Mouse (Mus musculus) CH12.LX (cell line): ENCODE data around the gene Tacc2. TPM values are rescaled to one million over a fixed set of nuclear protein-coding genes. Genes with fewer than 3 reads are reported as not detected.

Source experiments
- DNase-seq: peaks from one replicate; pipeline ENCODE4 v3.0.0-alpha.2; 2013; ENCODE audit errors: extremely low read depth
- H3K27ac ChIP-seq: 2 replicates; pipeline ENCODE4 v1.5.1; 2012; ENCODE audit warnings: low read depth, mild to moderate bottlenecking, control low read depth, moderate library complexity; ENCODE audit not compliant: insufficient read depth
- H3K27me3 ChIP-seq: replicated peaks from 2 replicates; pipeline ENCODE3; 2012; ENCODE audit warnings: inconsistent platforms
- H3K36me3 ChIP-seq, 2 experiments: replicated peaks in 1 of 2; 2 replicates each; pipeline versions ENCODE3 to v1.6.1; 2012; ENCODE audit warnings: inconsistent platforms in 1 of 2, low read length in 1 of 2, mild to moderate bottlenecking in 1 of 2, mixed read lengths in 1 of 2, moderate library complexity in 1 of 2; ENCODE audit not compliant: control insufficient read depth in 1 of 2, insufficient read depth in 1 of 2
- H3K4me1 ChIP-seq, 2 experiments: 2 replicates each; pipeline ENCODE4 v1.6.1; 2012; ENCODE audit warnings: inconsistent platforms in 1 of 2, moderate library complexity in 1 of 2; ENCODE audit not compliant: insufficient read depth in 2 of 2, control insufficient read depth in 1 of 2
- H3K4me2 ChIP-seq: 2 replicates; pipeline ENCODE4 v1.6.1; 2012; ENCODE audit warnings: low read depth, mild to moderate bottlenecking, control low read depth; ENCODE audit not compliant: poor library complexity, insufficient read depth, severe bottlenecking
- H3K4me3 ChIP-seq, 3 experiments: fragments of 150-350 bp in 1 of 3; sonication (generic) in 1 of 3; replicated peaks in 1 of 3; 2 replicates each; pipeline versions ENCODE3 to v1.5.1; 2011 to 2012; ENCODE audit warnings: low read depth in 2 of 3, low read length in 2 of 3, mild to moderate bottlenecking in 2 of 3, moderate library complexity in 2 of 3, control low read depth in 1 of 3, improper control_type of control experiment in 1 of 3, inconsistent platforms in 1 of 3, mixed read lengths in 1 of 3; ENCODE audit not compliant: poor library complexity in 1 of 3
- H3K79me2 ChIP-seq: replicated peaks from 2 replicates; pipeline ENCODE4 v1.6.1; 2012; ENCODE audit warnings: mild to moderate bottlenecking, moderate library complexity; ENCODE audit not compliant: control insufficient read depth, poor library complexity, insufficient read depth, severe bottlenecking; ENCODE audit errors: extremely low read depth
- H3K9ac ChIP-seq: 2 replicates; pipeline ENCODE4 v1.6.1; 2012; ENCODE audit warnings: low read depth, mild to moderate bottlenecking, control low read depth, moderate library complexity; ENCODE audit not compliant: insufficient read depth
- H3K9me3 ChIP-seq: replicated peaks from 2 replicates; pipeline ENCODE3; 2012; ENCODE audit warnings: low read length, inconsistent platforms, mixed read lengths
- BHLHE40 ChIP-seq: IDR thresholded peaks from 2 replicates; pipeline ENCODE4 v1.6.1; 2011; ENCODE audit warnings: mild to moderate bottlenecking, low read depth, low read length, improper control_type of control experiment
- CTCF ChIP-seq, 2 experiments: IDR thresholded peaks in 1 of 2; conservative IDR thresholded peaks in 1 of 2; 2 replicates each; pipeline ENCODE4 v1.5.1; 2011 to 2012; ENCODE audit warnings: low read depth in 2 of 2, low read length in 2 of 2, improper control_type of control experiment in 1 of 2, inconsistent platforms in 1 of 2, mild to moderate bottlenecking in 1 of 2, moderate library complexity in 1 of 2
- ETS1 ChIP-seq: conservative IDR thresholded peaks from 2 replicates; pipeline ENCODE4 v1.6.1; 2012; ENCODE audit warnings: low read depth, mild to moderate bottlenecking, inconsistent platforms, low read length, improper control_type of control experiment, moderate library complexity
- GABPA ChIP-seq: IDR thresholded peaks from 2 replicates; pipeline ENCODE4 v1.6.1; 2012; ENCODE audit warnings: low read depth, low read length, improper control_type of control experiment, inconsistent platforms; ENCODE audit not compliant: insufficient replicate concordance
- HCFC1 ChIP-seq: IDR thresholded peaks from 2 replicates; pipeline ENCODE4 v1.6.1; 2012; ENCODE audit warnings: low read depth, mild to moderate bottlenecking, inconsistent platforms, low read length, improper control_type of control experiment
- IRF4 ChIP-seq: IDR thresholded peaks from 2 replicates; pipeline ENCODE4 v1.6.1; 2014; ENCODE audit warnings: low read depth, mild to moderate bottlenecking, inconsistent platforms, low read length, improper control_type of control experiment
- JUN ChIP-seq: IDR thresholded peaks from 2 replicates; pipeline ENCODE4 v1.6.1; 2011; ENCODE audit warnings: low read depth, mild to moderate bottlenecking, low read length, improper control_type of control experiment, moderate library complexity; ENCODE audit not compliant: insufficient read depth
- JUND ChIP-seq: conservative IDR thresholded peaks from 2 replicates; pipeline ENCODE4 v1.6.1; 2011; ENCODE audit warnings: low read depth, low read length, improper control_type of control experiment
- KAT2A ChIP-seq: IDR thresholded peaks from 2 replicates; pipeline ENCODE4 v1.6.1; 2012; ENCODE audit warnings: low read length, improper control_type of control experiment, inconsistent platforms; ENCODE audit not compliant: insufficient replicate concordance
- MAFK ChIP-seq: IDR thresholded peaks from 2 replicates; pipeline ENCODE4 v1.6.1; 2011; ENCODE audit warnings: low read length, improper control_type of control experiment; ENCODE audit not compliant: insufficient replicate concordance
- MAZ ChIP-seq: IDR thresholded peaks from 2 replicates; pipeline ENCODE4 v1.6.1; 2012; ENCODE audit warnings: low read depth, mild to moderate bottlenecking, inconsistent platforms, low read length, improper control_type of control experiment, moderate library complexity
- NELFE ChIP-seq: IDR thresholded peaks from 2 replicates; pipeline ENCODE4 v1.6.1; 2011; ENCODE audit warnings: low read depth, low read length, improper control_type of control experiment
- NRF1 ChIP-seq: IDR thresholded peaks from 2 replicates; pipeline ENCODE4 v1.6.1; 2014; ENCODE audit warnings: low read depth, mild to moderate bottlenecking, inconsistent platforms, low read length, improper control_type of control experiment, moderate library complexity
- POLR2A ChIP-seq: IDR thresholded peaks from 2 replicates; pipeline ENCODE4 v1.6.1; 2011; ENCODE audit warnings: low read depth, mild to moderate bottlenecking, improper control_type of control experiment, low read length
- RAD21 ChIP-seq: IDR thresholded peaks from 2 replicates; pipeline ENCODE4 v1.6.1; 2011; ENCODE audit warnings: low read depth, mild to moderate bottlenecking, low read length, improper control_type of control experiment, moderate library complexity
- SIN3A ChIP-seq: IDR thresholded peaks from 2 replicates; pipeline ENCODE4 v1.6.1; 2012; ENCODE audit warnings: low read length, improper control_type of control experiment, inconsistent platforms
- SMC3 ChIP-seq: IDR thresholded peaks from 2 replicates; pipeline ENCODE4 v1.6.1; 2011; ENCODE audit warnings: low read depth, low read length, improper control_type of control experiment
- TBP ChIP-seq: conservative IDR thresholded peaks from 2 replicates; pipeline ENCODE4 v1.6.1; 2011; ENCODE audit warnings: low read depth, low read length, improper control_type of control experiment
- TCF12 ChIP-seq: IDR thresholded peaks from 2 replicates; pipeline ENCODE4 v1.6.1; 2014; ENCODE audit warnings: low read depth, mild to moderate bottlenecking, inconsistent platforms, low read length, improper control_type of control experiment
- UBTF ChIP-seq: IDR thresholded peaks from 2 replicates; pipeline ENCODE4 v1.6.1; 2012; ENCODE audit warnings: low read depth, mild to moderate bottlenecking, inconsistent platforms, low read length, improper control_type of control experiment, moderate library complexity
- USF2 ChIP-seq: conservative IDR thresholded peaks from 2 replicates; pipeline ENCODE4 v1.6.1; 2011; ENCODE audit warnings: low read depth, low read length, improper control_type of control experiment
- ZC3H11A ChIP-seq: IDR thresholded peaks from 2 replicates; pipeline ENCODE4 v1.6.1; 2012; ENCODE audit warnings: low read depth, mild to moderate bottlenecking, inconsistent platforms, low read length, improper control_type of control experiment
- ZKSCAN1 ChIP-seq: IDR thresholded peaks from 2 replicates; pipeline ENCODE4 v1.6.1; 2012; ENCODE audit warnings: low read depth, inconsistent platforms, low read length, improper control_type of control experiment, borderline replicate concordance
- dilution Hi-C: fragments of 300-500 bp; cut with MboI; formaldehyde crosslinking; loops from 2 replicates; pipeline ENCODE4 v1.14.3; 2020; ENCODE audit warnings: low sequenced_read_pairs; ENCODE audit not compliant: extremely low pct_unique_long_range_greater_than_20kb, extremely low pct_ligation_motif_present
- in situ Hi-C: fragments of 300-500 bp; cut with MboI; formaldehyde crosslinking; loops from 3 replicates; pipeline ENCODE4 v1.14.3; 2019; ENCODE audit warnings: low sequenced_read_pairs, low pct_ligation_motif_present, low pct_unique_long_range_greater_than_20kb, mixed read lengths
- polyA plus RNA-seq: library from polyadenylated mRNA; unstranded; fragments of >175 nt; gene quantifications from 2 replicates; pipeline ENCODE4 v1.2.1, GENCODE M21; 2012; ENCODE audit warnings: low read depth; ENCODE audit not compliant: insufficient read length
- total RNA-seq, 2 experiments: library from RNA; depleted of rRNA; stranded (reverse); fragments of 300-350 nt in 1 of 2; fragments of >200 nt in 1 of 2; gene quantifications; 2 replicates each; pipeline ENCODE4 v1.2.3; 2012 to 2014

Gene Tacc2
- total and polyA plus RNA-seq, 3 experiments = 0.13 to 0.41 TPM; not detected in 1

- H3K27ac ChIP-seq = no peak overlapping the region
- TF ChIP-seq MAFK (no peak), RAD21 (no peak), TBP (no peak), GABPA (no peak), TCF12 (no peak), MAZ (no peak), ETS1 (no peak), HCFC1 (no peak), POLR2A (no peak), SMC3 (no peak), JUND (no peak), SIN3A (no peak), UBTF (no peak), KAT2A (no peak), NRF1 (no peak), ZKSCAN1 (no peak)
- no peak for DNase-seq
- dilution Hi-C loops = no loop called here
- peaks cover 49% of the 10 kb centered on the region for H3K27me3 ChIP-seq
- no peaks in the 10 kb centered on the region for H3K79me2 ChIP-seq
- H3K4me3 ChIP-seq = no peak overlapping the region
- no peak overlapping the region for H3K4me2 ChIP-seq
- no peak overlapping the region for H3K9ac ChIP-seq
- no peaks in the 10 kb centered on the region for H3K36me3 ChIP-seq
- no peaks in the 10 kb centered on the region for H3K9me3 ChIP-seq
- in situ Hi-C loops = no loop called here
- H3K4me1 ChIP-seq = 0 out of 4 replicates have a peak, but pooled peaks cover 0 to 5% of the 10 kb centered on the region in 2 experiments
Observed at GRCm38 (mm10) chr7:130671301-130671700, 94.1 kb downstream of the Tacc2 start.

GRCm38 (mm10) chr7:130673169-130674033 is 96.2 kb downstream of the Tacc2 start:
- Histone ChIP-seq H3K9me3 (no peaks in the 10 kb centered on the region), H3K27me3 (peaks cover 45% of the 10 kb centered on the region)

More at GRCm38 (mm10) chr7:130673169-130674033, 96.2 kb downstream of the Tacc2 start:
- dilution Hi-C loops (no loop called here), in situ Hi-C loops (no loop called here)
- no peaks in the 10 kb centered on the region for H3K36me3 ChIP-seq
- peak; percentile 50 for DNase-seq
- peaks cover 0 to 5% of the 10 kb centered on the region in 2 experiments; a peak in 1 of 4 replicates for H3K4me1 ChIP-seq
- H3K4me2 ChIP-seq = no peak overlapping the region
- H3K79me2 ChIP-seq = no peaks in the 10 kb centered on the region
- no peak overlapping the region for H3K27ac ChIP-seq
- TF ChIP-seq USF2 (no peak), IRF4 (0 out of 2 replicates have a peak, but pooled peaks have one; percentile 13), POLR2A (no peak), BHLHE40 (no peak), NELFE (no peak; the same call in 1 of the 2 replicates), NRF1 (no peak), CTCF (conservative IDR thresholded peaks at IDR 0.05 in 1 of 2, IDR thresholded peaks at IDR 0.05 in 1 of 2; ENCODE audit: low read depth in 2 of 2, low read length in 2 of 2) (peak; percentile 64 to 93; a peak in 3 of 4 replicates), JUN (no peak), RAD21 (peak; percentile 89), ZC3H11A (peak; percentile 32; the same call in 1 of the 2 replicates), SMC3 (peak; percentile 77)
- H3K4me3 ChIP-seq = no peak overlapping the region
- no peak overlapping the region for H3K9ac ChIP-seq
